Mouse (Mus musculus) brain, embryonic 14.5 days (tissue): ENCODE measurements at regions not wholly inside any gene's neighbourhood (a gene's known extent, or its start where the extent isn't known, plus 50 kb on each side); places are given as distances from the start of the nearest gene placed in this dataset.

Experiments used
- CTCF ChIP-seq: fragments of 200-500 bp; IDR thresholded peaks from 2 replicates; pipeline ENCODE4 v1.5.1; 2012; ENCODE audit warnings: inconsistent platforms, mild to moderate bottlenecking, moderate library complexity, borderline replicate concordance; ENCODE audit not compliant: insufficient read depth, insufficient read length; ENCODE audit errors: extremely low read depth
- POLR2A ChIP-seq: fragments of 200-500 bp; IDR thresholded peaks from 2 replicates; pipeline ENCODE4 v1.6.1; 2012; ENCODE audit warnings: mild to moderate bottlenecking, inconsistent platforms, borderline replicate concordance; ENCODE audit not compliant: poor library complexity, insufficient read depth, insufficient read length, severe bottlenecking; ENCODE audit errors: extremely low read depth

DNA sequence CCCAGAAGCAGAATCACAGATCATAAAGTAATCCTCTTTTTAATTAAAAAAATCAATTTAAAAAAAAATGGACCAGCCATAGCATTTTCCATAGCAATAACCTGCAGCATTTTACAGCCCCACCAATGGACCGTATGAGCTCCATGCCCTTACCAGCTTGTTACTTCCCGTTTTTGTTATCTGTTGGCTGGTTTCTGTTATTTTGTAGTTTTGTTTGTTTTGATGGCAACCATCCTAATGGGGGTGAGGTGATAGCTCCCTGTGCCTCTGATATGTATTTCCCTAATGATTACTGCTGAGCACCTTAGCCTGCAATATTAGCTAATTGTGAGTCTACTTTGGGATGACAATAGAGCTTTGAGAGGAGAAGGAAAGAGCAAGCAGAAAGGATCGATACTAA lies 504.1 kb upstream of the Adam5 start:
- TF ChIP-seq POLR2A (no peak), CTCF (no peak)
